Mouse (Mus musculus) Muller cell, postnatal 12 days (primary cell): ENCODE measurements around the gene Vmn2r85.
A peak's percentile ranks its signal among the peaks of the same experiment; 100 is the strongest.
"Not testable (repeated sequence)": the region's sequence is repeated elsewhere in the genome, so short reads cannot be mapped to it uniquely, and the experiment has no call there.

Experiments used
- DNase-seq: peaks from one replicate; pipeline ENCODE4 v3.0.0-alpha.2; 2015; ENCODE audit errors: inconsistent ontology term

The Vmn2r85 gene

DNA sequence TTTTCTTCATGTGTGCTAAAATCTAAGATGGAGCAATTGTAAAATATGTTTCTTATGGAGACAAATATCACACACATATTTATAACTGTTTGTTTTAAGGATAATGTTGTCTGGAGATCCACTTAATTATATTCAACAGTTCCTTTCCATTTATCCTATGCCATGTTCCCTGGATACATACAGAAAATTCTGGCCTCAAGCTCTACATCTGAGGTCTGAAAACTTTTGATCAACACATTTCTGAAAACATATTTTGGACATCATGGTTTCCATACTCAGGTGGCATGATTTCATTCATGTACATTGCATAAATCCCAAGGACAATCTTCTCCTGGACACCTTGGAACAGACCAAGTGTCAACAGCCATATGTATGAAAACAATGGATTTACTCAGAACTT is at the start of gene Vmn2r85:
Vmn2r85 (minus strand) TSS at position 101 of the 400 bp plus-strand sequence.
- DNase-seq, result not testable (repeated sequence)

DNA sequence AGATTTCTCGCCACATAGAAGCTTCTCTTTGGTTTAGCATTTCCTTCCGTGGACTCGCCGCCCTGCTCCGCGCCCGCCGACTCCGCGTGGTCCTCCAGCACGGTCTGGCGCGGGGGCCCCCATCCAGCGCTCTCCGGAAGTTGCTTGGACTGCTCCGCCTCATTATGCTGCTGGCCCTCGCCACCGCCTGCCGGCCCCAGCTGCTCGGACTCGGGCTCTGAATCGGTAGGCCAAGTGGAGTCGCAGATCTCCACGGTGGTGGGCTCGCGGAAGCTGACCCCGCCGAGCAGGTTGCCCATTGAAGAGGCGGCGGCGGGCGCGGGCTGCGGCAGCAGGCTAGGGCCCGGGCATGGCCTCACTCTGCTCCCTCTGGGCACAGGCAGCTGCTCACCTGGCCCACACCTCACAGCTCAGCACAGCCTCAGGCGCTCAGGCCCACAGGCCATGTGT is 40.8 kb upstream of the Vmn2r85 start:
- peak; percentile 67 for DNase-seq

DNA sequence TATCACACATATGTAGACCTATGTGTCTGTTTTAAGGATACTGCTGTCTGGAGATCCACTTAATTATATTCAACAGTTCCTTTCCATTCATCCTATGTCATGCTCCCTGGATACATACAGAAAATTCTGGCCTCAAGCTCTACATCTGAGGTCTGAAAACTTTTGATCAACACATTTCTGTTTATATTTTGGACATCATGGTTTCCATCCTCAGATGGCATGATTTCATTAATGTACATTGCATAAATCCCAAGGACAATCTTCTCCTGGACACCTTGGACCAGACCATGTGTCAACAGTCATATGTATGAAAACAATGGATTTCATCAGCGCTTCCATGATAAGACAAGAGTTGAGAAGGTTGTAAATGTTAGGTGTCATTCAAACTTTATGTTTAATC is 26.4 kb upstream of the Vmn2r85 start, which contains the start of gene Vmn2r86:
Vmn2r86 (minus strand) TSS at position 101 of the 400 bp plus-strand sequence.
- not testable (repeated sequence) for DNase-seq

- DNase-seq, result no peak
These were observed 15.3 kb upstream of the Vmn2r85 start for GRCm38 (mm10) chr10:130444776-130445175.

DNA sequence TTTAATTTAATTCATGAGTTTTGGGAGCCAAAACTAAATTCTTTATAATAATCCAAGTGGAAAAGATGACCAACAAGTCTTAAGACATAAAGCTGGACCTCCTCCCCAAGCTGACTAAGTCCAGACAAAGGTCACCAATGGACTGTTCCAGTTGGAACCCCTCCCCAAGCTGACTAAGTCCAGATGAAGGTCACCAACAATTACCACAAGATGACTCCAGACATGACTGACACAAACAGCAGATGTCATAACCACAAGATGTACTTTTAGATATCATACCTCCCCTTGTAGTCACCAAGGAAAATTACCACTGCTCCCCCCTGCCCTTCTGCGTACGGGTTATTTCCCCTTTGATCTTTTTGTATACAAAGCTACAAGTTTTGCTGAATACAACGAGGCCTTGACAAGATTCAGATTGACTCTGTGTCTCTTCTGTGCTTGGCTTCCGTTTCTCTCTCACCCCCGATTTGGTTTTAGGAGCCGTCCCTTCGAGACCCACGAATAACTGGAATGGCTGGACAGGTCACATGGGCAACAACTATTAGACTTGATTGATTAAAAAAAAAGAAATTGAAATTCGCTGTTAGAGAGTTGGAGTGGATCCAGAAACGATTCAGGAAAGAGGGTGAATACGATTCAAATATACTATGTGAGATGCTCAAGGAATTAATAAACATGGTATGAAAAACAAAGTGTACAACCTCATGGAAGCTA is 4.8 kb upstream of the Vmn2r85 start:
- not testable (repeated sequence) for DNase-seq

- not testable (repeated sequence) for DNase-seq
These were observed 7.1 kb downstream of the Vmn2r85 start for GRCm38 (mm10) chr10:130422368-130422767.

DNA sequence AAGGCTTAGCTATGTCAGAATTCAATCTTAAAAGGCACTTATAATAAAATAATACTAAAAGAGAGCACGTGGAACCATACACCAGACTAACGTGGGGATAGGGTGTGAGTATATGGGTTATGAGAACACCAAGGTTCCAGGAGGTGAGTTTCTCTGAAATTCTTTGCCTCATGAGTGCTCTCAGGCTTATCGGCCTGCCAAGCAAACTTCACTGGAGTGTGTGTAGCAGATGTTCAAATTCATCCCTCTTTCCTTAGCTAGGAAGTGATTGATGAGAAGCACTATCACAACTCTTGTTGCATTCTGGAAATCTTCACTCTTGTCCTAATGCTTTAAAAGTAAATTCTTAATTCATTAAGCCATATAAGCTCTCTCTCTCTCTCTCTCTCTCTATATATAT is 9.1 kb downstream of the Vmn2r85 start:
- DNase-seq, result no peak

DNA sequence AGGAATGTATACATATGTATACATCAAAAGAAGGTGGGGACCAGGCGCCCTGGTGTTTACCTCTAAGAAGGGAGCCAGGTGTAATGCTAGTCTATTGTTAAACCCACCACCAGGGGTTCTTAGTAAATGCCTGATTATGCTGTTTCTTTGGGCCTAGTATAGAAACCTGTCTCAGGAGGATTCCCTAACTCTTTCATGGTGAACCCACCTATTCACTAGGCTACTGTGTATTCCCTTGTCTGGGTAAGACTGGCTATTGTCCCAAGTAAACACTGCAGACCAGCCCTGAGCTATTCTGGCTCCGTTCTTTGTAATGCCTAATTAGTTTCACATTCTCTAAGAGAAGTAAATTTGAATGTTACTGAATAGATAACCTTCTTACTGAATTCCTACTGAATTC is 9.5 kb downstream of the Vmn2r85 start:
- DNase-seq, result not testable (repeated sequence)

DNA sequence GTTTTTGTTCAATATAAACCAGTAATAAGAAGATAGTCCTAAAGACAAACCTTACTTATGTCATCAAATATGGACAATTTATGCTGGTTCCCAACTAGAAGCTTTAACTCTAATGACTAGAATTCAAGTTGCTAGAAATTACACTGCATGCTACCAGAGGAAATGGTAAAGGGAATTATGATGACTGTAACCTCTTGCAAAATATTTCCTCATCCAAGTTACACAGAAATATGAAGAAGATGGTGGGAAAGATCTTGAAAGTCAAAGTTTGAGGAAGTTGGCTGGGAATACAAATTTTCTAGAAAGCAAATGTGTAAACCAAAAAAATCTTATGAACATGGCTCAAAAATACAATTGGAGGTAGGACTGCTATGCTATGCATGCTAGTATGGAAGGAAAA is 13.2 kb downstream of the Vmn2r85 start:
- not testable (repeated sequence) for DNase-seq

GRCm38 (mm10) chr10:130412167-130412698 is 17.3 kb downstream of the Vmn2r85 start:
- not testable (repeated sequence) for DNase-seq

DNA sequence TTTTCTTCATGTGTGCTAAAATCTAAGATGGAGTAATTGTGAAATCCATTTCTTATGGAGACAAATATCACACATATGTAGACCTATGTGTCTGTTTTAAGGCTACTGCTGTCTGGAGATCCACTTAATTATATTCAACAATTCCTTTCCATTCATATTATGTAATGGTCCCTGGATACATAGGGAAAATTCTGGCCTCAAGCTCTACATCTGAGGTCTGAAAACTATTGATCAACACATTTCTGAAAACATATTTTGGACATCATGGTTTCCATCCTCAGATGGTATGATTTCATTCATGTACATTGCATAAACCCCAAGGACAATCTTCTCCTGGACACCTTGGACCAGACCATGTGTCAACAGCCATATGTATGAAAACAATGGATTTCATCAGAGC is 35.3 kb downstream of the Vmn2r85 start, which contains the start of gene Vmn2r84:
Vmn2r84 (minus strand) TSS at position 101 of the 400 bp plus-strand sequence.
- no peak for DNase-seq

DNA sequence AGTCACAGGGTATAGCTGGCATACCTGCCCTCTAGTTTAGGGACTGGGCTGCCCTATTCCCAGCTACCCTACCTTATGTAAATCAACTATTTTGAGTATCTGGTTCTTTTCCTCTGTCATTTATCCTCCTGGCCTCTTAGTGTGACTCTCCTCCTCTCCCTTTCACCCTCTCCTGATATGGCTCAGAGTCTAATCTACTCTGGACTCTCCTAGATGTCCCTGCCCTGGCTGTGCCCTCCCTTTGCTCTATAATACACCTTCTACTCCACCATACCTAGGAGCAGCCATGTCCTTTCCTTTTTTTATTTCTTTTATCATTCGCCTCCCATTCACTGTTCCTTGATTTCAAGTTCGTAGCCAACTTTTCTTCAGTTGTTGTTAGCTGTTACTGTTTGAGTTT is 54.4 kb downstream of the Vmn2r85 start:
- no peak for DNase-seq

DNA sequence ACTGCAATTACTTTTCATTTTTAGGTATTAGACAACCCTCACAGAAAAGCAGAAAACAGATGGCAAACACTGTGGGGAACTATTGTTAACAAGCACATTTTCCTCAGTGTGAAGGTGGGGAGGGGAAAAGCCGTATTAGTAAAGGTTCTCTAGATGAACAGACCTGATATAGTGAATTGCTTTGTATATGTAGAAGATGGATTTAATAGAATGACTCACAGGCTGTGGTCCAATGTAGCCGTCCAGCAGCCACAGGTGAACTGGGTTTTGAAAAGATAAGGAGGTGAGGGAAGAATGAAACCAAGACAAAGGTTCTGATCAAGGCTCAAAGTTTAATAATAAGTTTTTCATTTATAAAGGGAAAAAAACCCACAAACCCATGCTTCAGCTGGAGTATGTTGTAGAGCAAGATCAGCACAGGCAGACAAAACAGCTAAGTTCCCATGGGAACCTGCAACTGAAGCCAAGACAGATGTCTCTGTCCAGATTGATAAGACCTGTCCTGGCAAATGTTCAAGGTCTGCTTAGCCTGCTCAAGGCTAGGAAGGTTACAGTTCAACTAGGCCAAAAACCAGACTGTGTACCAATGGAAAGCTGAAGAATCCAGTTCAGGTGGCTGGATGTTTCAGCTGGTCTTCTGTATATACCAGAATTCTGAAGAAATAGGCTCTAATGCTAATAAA is 56.9 kb downstream of the Vmn2r85 start:
- DNase-seq, result no peak

- DNase-seq, result no peak
These were observed 57.9 kb downstream of the Vmn2r85 start for GRCm38 (mm10) chr10:130371644-130372043.

DNA sequence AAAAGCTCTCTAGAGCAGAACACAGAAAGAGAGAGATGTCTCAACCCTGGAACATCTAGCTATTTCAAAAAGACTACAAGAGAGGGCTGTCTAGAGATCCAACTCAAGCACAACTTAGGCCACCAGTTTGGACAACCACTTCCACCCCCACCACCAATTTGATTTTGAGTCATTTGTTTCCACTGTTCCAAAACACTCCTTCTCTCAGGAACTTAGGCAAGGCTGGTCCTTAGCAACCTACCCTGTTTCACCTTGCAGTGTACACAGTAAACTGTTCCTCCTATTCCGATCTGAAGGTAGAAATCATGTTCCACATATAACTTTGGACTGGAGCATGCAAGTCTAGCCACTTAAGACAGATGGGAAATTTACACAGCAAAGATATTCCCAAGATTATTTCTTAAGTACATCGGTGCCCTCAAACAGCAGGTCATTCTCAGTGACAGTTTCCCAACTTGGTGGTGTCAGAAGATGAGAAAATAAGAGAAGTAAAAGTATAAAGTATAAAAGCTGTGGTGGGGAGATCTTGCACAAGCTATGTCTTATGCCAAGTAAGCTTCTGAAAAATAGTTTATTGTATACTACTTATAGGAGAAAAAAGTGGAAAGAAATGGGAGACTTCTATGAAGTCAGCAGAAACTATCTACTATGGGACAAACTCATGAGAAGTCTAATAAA is 59.4 kb downstream of the Vmn2r85 start:
- no peak for DNase-seq

- no peak for DNase-seq
These were observed 61.1 kb downstream of the Vmn2r85 start for GRCm38 (mm10) chr10:130368384-130368783.

- DNase-seq, result no peak
These were observed 64.7 kb downstream of the Vmn2r85 start for GRCm38 (mm10) chr10:130364766-130365165.
